Mouse (Mus musculus): ENCODE measurements around the gene Gm42906. TPM values are rescaled to one million over a fixed set of nuclear protein-coding genes. Genes with fewer than 3 reads are reported as not detected.

Gm42906 gene
- total RNA-seq, 2 experiments from 2014 or later, result not detected

- no peak for DNase-seq (ENCODE audit: extremely low spot score in 1 of 2, low spot score in 1 of 2)
Observed at GRCm38 (mm10) chr5:151196603-151197272, 231.2 kb downstream of the Gm42906 start.

- no peak for DNase-seq (ENCODE audit: extremely low spot score in 1 of 2, low spot score in 1 of 2)
Observed at GRCm38 (mm10) chr5:151193885-151194520, 234.0 kb downstream of the Gm42906 start.

- no peak for DNase-seq (ENCODE audit: extremely low spot score in 1 of 2, low spot score in 1 of 2)
Observed at GRCm38 (mm10) chr5:151192266-151192665, 235.7 kb downstream of the Gm42906 start.

- DNase-seq (ENCODE audit: extremely low spot score in 1 of 2, low spot score in 1 of 2), result no peak
Observed at GRCm38 (mm10) chr5:151190764-151191163, 237.2 kb downstream of the Gm42906 start.

- DNase-seq (ENCODE audit: extremely low spot score in 1 of 2, low spot score in 1 of 2), result peak in 1 of 2 experiments; percentile 9
Observed at GRCm38 (mm10) chr5:151189789-151190378, 238.1 kb downstream of the Gm42906 start.

GRCm38 (mm10) chr5:151189321-151189720 is 238.6 kb downstream of the Gm42906 start:
- DNase-seq (ENCODE audit: extremely low spot score in 1 of 2, low spot score in 1 of 2), result no peak

GRCm38 (mm10) chr5:151188659-151189058 is 239.3 kb downstream of the Gm42906 start:
- no peak for DNase-seq (ENCODE audit: extremely low spot score in 1 of 2, low spot score in 1 of 2)

GRCm38 (mm10) chr5:151187336-151187735 is 240.6 kb downstream of the Gm42906 start:
- no peak for DNase-seq (ENCODE audit: extremely low spot score in 1 of 2, low spot score in 1 of 2)

- no peak for DNase-seq (ENCODE audit: extremely low spot score in 1 of 2, low spot score in 1 of 2)
Observed at GRCm38 (mm10) chr5:151185286-151185856, 242.6 kb downstream of the Gm42906 start.

- DNase-seq (ENCODE audit: extremely low spot score in 1 of 2, low spot score in 1 of 2), result no peak
Observed at GRCm38 (mm10) chr5:151183656-151184240, 244.2 kb downstream of the Gm42906 start.

- no peak for DNase-seq (ENCODE audit: extremely low spot score in 1 of 2, low spot score in 1 of 2)
Observed at GRCm38 (mm10) chr5:151181288-151181687, 246.7 kb downstream of the Gm42906 start.

- no peak for DNase-seq (ENCODE audit: extremely low spot score in 1 of 2, low spot score in 1 of 2)
Observed at GRCm38 (mm10) chr5:151180176-151180785, 247.7 kb downstream of the Gm42906 start.

GRCm38 (mm10) chr5:151177171-151177570 is 250.8 kb downstream of the Gm42906 start:
- DNase-seq (ENCODE audit: extremely low spot score in 1 of 2, low spot score in 1 of 2), result no peak

- DNase-seq (ENCODE audit: extremely low spot score in 1 of 2, low spot score in 1 of 2), result no peak
Observed at GRCm38 (mm10) chr5:151175897-151176313, 252.1 kb downstream of the Gm42906 start.

- DNase-seq (ENCODE audit: extremely low spot score in 1 of 2, low spot score in 1 of 2), result no peak
Observed at GRCm38 (mm10) chr5:151174485-151175460, 253.2 kb downstream of the Gm42906 start.

GRCm38 (mm10) chr5:151173774-151174173 is 254.2 kb downstream of the Gm42906 start:
- DNase-seq (ENCODE audit: extremely low spot score in 1 of 2, low spot score in 1 of 2), result no peak

GRCm38 (mm10) chr5:151170168-151170750 is 257.7 kb downstream of the Gm42906 start:
- DNase-seq (ENCODE audit: extremely low spot score in 1 of 2, low spot score in 1 of 2), result no peak

- no peak for DNase-seq (ENCODE audit: extremely low spot score in 1 of 2, low spot score in 1 of 2)
Observed at GRCm38 (mm10) chr5:151168191-151168590, 259.8 kb downstream of the Gm42906 start.

GRCm38 (mm10) chr5:151167641-151168040 is 260.3 kb downstream of the Gm42906 start:
- no peak for DNase-seq (ENCODE audit: extremely low spot score in 1 of 2, low spot score in 1 of 2)

Measured in layer of hippocampus, postnatal 25 days (tissue).